Mouse (Mus musculus) lung, postnatal 0 days (tissue): ENCODE measurements at regions not wholly inside any gene's neighbourhood (a gene's known extent, or its start where the extent isn't known, plus 50 kb on each side); places are given as distances from the start of the nearest gene placed in this dataset.

Experiments used
- CTCF ChIP-seq: IDR thresholded peaks from 2 replicates; pipeline ENCODE4 v1.5.1; 2016; ENCODE audit warnings: antibody characterized with exemption, mild to moderate bottlenecking
- EP300 ChIP-seq: IDR thresholded peaks from 2 replicates; pipeline ENCODE4 v1.6.1; 2016; ENCODE audit warnings: antibody characterized with exemption, mild to moderate bottlenecking, control low read depth

DNA sequence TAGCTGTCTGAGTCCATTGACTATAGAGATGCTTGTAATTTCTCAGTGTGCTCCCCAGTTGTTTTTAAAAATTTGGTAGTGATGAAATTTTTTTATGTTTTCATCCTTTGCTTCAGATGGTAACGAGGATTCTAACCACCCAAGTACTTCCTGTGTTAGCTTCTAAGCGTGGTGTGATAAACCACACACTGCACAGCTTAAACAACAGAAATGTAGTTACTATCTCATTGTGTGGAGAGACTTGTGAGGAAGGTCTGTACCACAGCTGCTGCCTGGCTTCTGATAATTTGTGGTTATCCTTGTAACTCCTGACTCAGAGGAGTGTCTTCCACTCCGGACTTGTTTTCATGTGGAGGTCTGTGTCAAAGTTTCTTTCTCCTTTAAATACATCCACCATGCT, 102.3 kb downstream of the Aldh8a1 start:
- TF ChIP-seq CTCF (no peak), EP300 (no peak)
